Mouse (Mus musculus): ENCODE data around the gene Chit1. TPM values are rescaled to one million over a fixed set of nuclear protein-coding genes. Genes with fewer than 3 reads are reported as not detected.

Chit1 gene
- polyA plus RNA-seq, 1 experiment from 2014 or later = 0.46 TPM

- H3K4me1 ChIP-seq (ENCODE audit: control insufficient read depth, insufficient read depth, low read length) = peaks cover 50% of the 10 kb centered on the region
Measured at GRCm38 (mm10) chr1:134067143-134067619, 43.9 kb upstream of the Chit1 start.

GRCm38 (mm10) chr1:134070099-134070669 is 40.9 kb upstream of the Chit1 start:
- Histone ChIP-seq H3K36me3 (ENCODE audit: control insufficient read depth, insufficient read depth) (peaks cover 7% of the 10 kb centered on the region), H3K27ac (ENCODE audit: low read length) (0 out of 2 replicates have a peak overlapping the region, but pooled peaks have one; percentile 7), H3K4me3 (ENCODE audit: low read length) (no peak overlapping the region), H3K4me2 (ENCODE audit: low read depth, low read length) (no peak overlapping the region), H3K27me3 (ENCODE audit: control insufficient read depth, insufficient read depth, low read length) (no peaks in the 10 kb centered on the region), H3K9me3 (replicated peaks; ENCODE audit: control insufficient read depth, low read length) (no peaks in the 10 kb centered on the region), H3K4me1 (ENCODE audit: control insufficient read depth, insufficient read depth, low read length) (peaks cover 39% of the 10 kb centered on the region), H3K9ac (ENCODE audit: low read length) (no peak overlapping the region)
- 62% methylated on average over 8 of the region's 8 CpGs for WGBS
- ATAC-seq (replicated peaks; ENCODE audit: extremely low read depth, insufficient read depth, low FRiP score) = no peak

More at GRCm38 (mm10) chr1:134067143-134067619, 43.9 kb upstream of the Chit1 start:
- 14% methylated on average over 8 of the region's 8 CpGs for WGBS
- peak; percentile 52 for ATAC-seq (replicated peaks; ENCODE audit: extremely low read depth, insufficient read depth, low FRiP score)
- H3K9ac ChIP-seq (ENCODE audit: low read length) = no peak overlapping the region
- peak overlapping the region; percentile 26 for H3K27ac ChIP-seq (ENCODE audit: low read length)
- no peaks in the 10 kb centered on the region for H3K36me3 ChIP-seq (ENCODE audit: control insufficient read depth, insufficient read depth)
- no peaks in the 10 kb centered on the region for H3K9me3 ChIP-seq (replicated peaks; ENCODE audit: control insufficient read depth, low read length)
- no peak overlapping the region for H3K4me2 ChIP-seq (ENCODE audit: low read depth, low read length)
- H3K27me3 ChIP-seq (ENCODE audit: control insufficient read depth, insufficient read depth, low read length) = no peaks in the 10 kb centered on the region
- H3K4me3 ChIP-seq (ENCODE audit: low read length) = no peak overlapping the region

GRCm38 (mm10) chr1:134071411-134072018 is 39.5 kb upstream of the Chit1 start:
- Histone ChIP-seq H3K36me3 (ENCODE audit: control insufficient read depth, insufficient read depth) (peaks cover 7% of the 10 kb centered on the region), H3K9ac (ENCODE audit: low read length) (no peak overlapping the region; the same call in 1 of the 2 replicates), H3K4me2 (ENCODE audit: low read depth, low read length) (no peak overlapping the region), H3K4me3 (ENCODE audit: low read length) (no peak overlapping the region), H3K27me3 (ENCODE audit: control insufficient read depth, insufficient read depth, low read length) (no peaks in the 10 kb centered on the region), H3K27ac (ENCODE audit: low read length) (peak overlapping the region; percentile 7; the same call in 1 of the 2 replicates), H3K9me3 (replicated peaks; ENCODE audit: control insufficient read depth, low read length) (no peaks in the 10 kb centered on the region), H3K4me1 (ENCODE audit: control insufficient read depth, insufficient read depth, low read length) (peaks cover 40% of the 10 kb centered on the region)
- WGBS = 49% methylated on average over 10 of the region's 10 CpGs
- no peak for ATAC-seq (replicated peaks; ENCODE audit: extremely low read depth, insufficient read depth, low FRiP score)

GRCm38 (mm10) chr1:134073061-134073564 is 37.9 kb upstream of the Chit1 start:
- Histone ChIP-seq H3K36me3 (ENCODE audit: control insufficient read depth, insufficient read depth) (peaks cover 16% of the 10 kb centered on the region), H3K4me1 (ENCODE audit: control insufficient read depth, insufficient read depth, low read length) (peaks cover 45% of the 10 kb centered on the region), H3K4me3 (ENCODE audit: low read length) (no peak overlapping the region), H3K27ac (ENCODE audit: low read length) (peak overlapping the region; percentile 69), H3K9me3 (replicated peaks; ENCODE audit: control insufficient read depth, low read length) (no peaks in the 10 kb centered on the region), H3K9ac (ENCODE audit: low read length) (peak overlapping the region; percentile 10; the same call in 1 of the 2 replicates), H3K4me2 (ENCODE audit: low read depth, low read length) (peak overlapping the region; percentile 4; the same call in 1 of the 2 replicates), H3K27me3 (ENCODE audit: control insufficient read depth, insufficient read depth, low read length) (no peaks in the 10 kb centered on the region)
- no peak for ATAC-seq (replicated peaks; ENCODE audit: extremely low read depth, insufficient read depth, low FRiP score)
- 39% methylated on average over 6 of the region's 6 CpGs for WGBS

GRCm38 (mm10) chr1:134073658-134074057 is 37.4 kb upstream of the Chit1 start:
- H3K4me3 ChIP-seq (ENCODE audit: low read length) = no peak overlapping the region
- no peak overlapping the region for H3K4me2 ChIP-seq (ENCODE audit: low read depth, low read length)
- no peak overlapping the region for H3K9ac ChIP-seq (ENCODE audit: low read length)
- peak overlapping the region; percentile 69 for H3K27ac ChIP-seq (ENCODE audit: low read length)
- peaks cover 16% of the 10 kb centered on the region for H3K36me3 ChIP-seq (ENCODE audit: control insufficient read depth, insufficient read depth)
- no peak for ATAC-seq (replicated peaks; ENCODE audit: extremely low read depth, insufficient read depth, low FRiP score)
- no peaks in the 10 kb centered on the region for H3K27me3 ChIP-seq (ENCODE audit: control insufficient read depth, insufficient read depth, low read length)
- H3K9me3 ChIP-seq (replicated peaks; ENCODE audit: control insufficient read depth, low read length) = no peaks in the 10 kb centered on the region
- H3K4me1 ChIP-seq (ENCODE audit: control insufficient read depth, insufficient read depth, low read length) = peaks cover 45% of the 10 kb centered on the region
- 70% methylated on average over 1 of the region's 1 CpGs for WGBS

GRCm38 (mm10) chr1:134074184-134074583 is 36.9 kb upstream of the Chit1 start:
- Histone ChIP-seq H3K9ac (ENCODE audit: low read length) (no peak overlapping the region), H3K27ac (ENCODE audit: low read length) (no peak overlapping the region), H3K9me3 (replicated peaks; ENCODE audit: control insufficient read depth, low read length) (no peaks in the 10 kb centered on the region), H3K36me3 (ENCODE audit: control insufficient read depth, insufficient read depth) (peaks cover 16% of the 10 kb centered on the region), H3K4me3 (ENCODE audit: low read length) (no peak overlapping the region), H3K4me1 (ENCODE audit: control insufficient read depth, insufficient read depth, low read length) (peaks cover 45% of the 10 kb centered on the region), H3K4me2 (ENCODE audit: low read depth, low read length) (no peak overlapping the region), H3K27me3 (ENCODE audit: control insufficient read depth, insufficient read depth, low read length) (no peaks in the 10 kb centered on the region)
- WGBS = 66% methylated on average over 3 of the region's 3 CpGs
- no peak for ATAC-seq (replicated peaks; ENCODE audit: extremely low read depth, insufficient read depth, low FRiP score)

- no peak overlapping the region for H3K27ac ChIP-seq (ENCODE audit: low read length)
- no peak overlapping the region for H3K4me2 ChIP-seq (ENCODE audit: low read depth, low read length)
- H3K36me3 ChIP-seq (ENCODE audit: control insufficient read depth, insufficient read depth) = peaks cover 16% of the 10 kb centered on the region
- H3K4me3 ChIP-seq (ENCODE audit: low read length) = no peak overlapping the region
- no peaks in the 10 kb centered on the region for H3K27me3 ChIP-seq (ENCODE audit: control insufficient read depth, insufficient read depth, low read length)
- no peaks in the 10 kb centered on the region for H3K9me3 ChIP-seq (replicated peaks; ENCODE audit: control insufficient read depth, low read length)
- peaks cover 49% of the 10 kb centered on the region for H3K4me1 ChIP-seq (ENCODE audit: control insufficient read depth, insufficient read depth, low read length)
- no peak for ATAC-seq (replicated peaks; ENCODE audit: extremely low read depth, insufficient read depth, low FRiP score)
- no peak overlapping the region for H3K9ac ChIP-seq (ENCODE audit: low read length)
- WGBS = 85% methylated on average over 10 of the region's 10 CpGs
Measured at GRCm38 (mm10) chr1:134074606-134075005, 36.4 kb upstream of the Chit1 start.

- H3K36me3 ChIP-seq (ENCODE audit: control insufficient read depth, insufficient read depth) = peaks cover 16% of the 10 kb centered on the region
- WGBS = 84% methylated on average over 8 of the region's 8 CpGs
- ATAC-seq (replicated peaks; ENCODE audit: extremely low read depth, insufficient read depth, low FRiP score) = no peak
- no peaks in the 10 kb centered on the region for H3K9me3 ChIP-seq (replicated peaks; ENCODE audit: control insufficient read depth, low read length)
- peak overlapping the region; percentile 1; the same call in 1 of the 2 replicates for H3K9ac ChIP-seq (ENCODE audit: low read length)
- H3K4me1 ChIP-seq (ENCODE audit: control insufficient read depth, insufficient read depth, low read length) = peaks cover 52% of the 10 kb centered on the region
- peak overlapping the region; percentile 17; the same call in 1 of the 2 replicates for H3K27ac ChIP-seq (ENCODE audit: low read length)
- no peaks in the 10 kb centered on the region for H3K27me3 ChIP-seq (ENCODE audit: control insufficient read depth, insufficient read depth, low read length)
- H3K4me2 ChIP-seq (ENCODE audit: low read depth, low read length) = peak overlapping the region; percentile 91
- peak overlapping the region; percentile 90; the same call in 1 of the 2 replicates for H3K4me3 ChIP-seq (ENCODE audit: low read length)
Measured at GRCm38 (mm10) chr1:134075532-134075931, 35.5 kb upstream of the Chit1 start.

- WGBS = 67% methylated on average over 2 of the region's 2 CpGs
- Histone ChIP-seq H3K4me1 (ENCODE audit: control insufficient read depth, insufficient read depth, low read length) (peaks cover 46% of the 10 kb centered on the region), H3K36me3 (ENCODE audit: control insufficient read depth, insufficient read depth) (peaks cover 16% of the 10 kb centered on the region), H3K4me3 (ENCODE audit: low read length) (peak overlapping the region; percentile 90), H3K27me3 (ENCODE audit: control insufficient read depth, insufficient read depth, low read length) (no peaks in the 10 kb centered on the region), H3K27ac (ENCODE audit: low read length) (peak overlapping the region; percentile 12; the same call in 1 of the 2 replicates), H3K4me2 (ENCODE audit: low read depth, low read length) (peak overlapping the region; percentile 91), H3K9ac (ENCODE audit: low read length) (peak overlapping the region; percentile 70), H3K9me3 (replicated peaks; ENCODE audit: control insufficient read depth, low read length) (no peaks in the 10 kb centered on the region)
- ATAC-seq (replicated peaks; ENCODE audit: extremely low read depth, insufficient read depth, low FRiP score) = no peak
Measured at GRCm38 (mm10) chr1:134076789-134077188, 34.3 kb upstream of the Chit1 start.

Data from heart, embryonic 16.5 days (tissue).